Mouse (Mus musculus) central nervous system, embryonic 18 days (tissue): ENCODE measurements around the gene Ddx39b. TPM values are rescaled to one million over a fixed set of nuclear protein-coding genes. Genes with fewer than 3 reads are reported as not detected.

Source experiments
- polyA plus RNA-seq: library from polyadenylated mRNA; depleted of rRNA; stranded (reverse); fragments of >200 nt; gene quantifications from 2 replicates; pipeline ENCODE4 v1.2.3, GENCODE M21; 2012; rRNA removed

Ddx39b gene
- polyA plus RNA-seq: 727 and 778 TPM in 2 replicates

DNA sequence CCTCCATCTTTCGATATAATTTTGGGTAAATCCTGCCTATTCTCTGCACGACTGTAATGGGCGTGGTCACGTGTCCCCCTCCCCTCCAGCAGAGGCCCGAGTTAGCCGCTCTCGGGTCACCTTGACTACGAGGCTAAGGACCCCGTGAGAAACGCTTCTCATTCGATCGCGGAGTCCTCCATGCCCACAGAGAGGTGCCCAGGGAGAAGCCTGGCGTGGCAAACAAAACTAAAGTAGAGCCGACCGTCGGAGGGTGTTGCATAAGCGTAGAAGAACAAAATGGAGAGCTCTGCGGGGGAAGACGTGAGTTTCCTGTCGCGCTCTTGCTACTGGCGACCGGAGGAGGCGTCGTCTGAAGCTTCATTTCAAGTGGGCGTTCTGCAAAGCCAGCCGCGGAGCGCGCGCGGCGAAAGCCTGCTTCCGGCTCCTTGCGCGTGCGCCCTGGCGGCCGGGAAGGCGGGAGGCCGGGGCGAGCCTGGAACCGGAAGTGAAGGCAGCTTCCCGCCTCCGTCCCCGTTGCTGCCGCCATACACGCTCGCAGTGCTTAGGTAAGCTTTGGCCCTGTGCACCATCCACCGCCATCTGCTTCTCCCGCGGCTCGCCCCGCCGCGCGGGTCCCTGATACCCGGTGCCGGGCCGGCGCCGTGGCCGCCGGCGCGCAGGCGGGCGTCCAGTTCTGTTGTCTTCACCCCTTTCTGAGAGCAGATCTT, at the start of gene Ddx39b:
Gene Ddx39b, plus strand, starts transcription at position 442 of the 710 bp plus-strand sequence.

GRCm38 (mm10) chr17:35193881-35194843, 47.4 kb upstream of the Ddx39b start, which contains the start of gene Ltb:
Ltb (plus strand) TSS chr17:35194439.

GRCm38 (mm10) chr17:35201787-35202186, 39.8 kb upstream of the Ddx39b start, which contains the start of gene Tnf:
Tnf (minus strand) TSS chr17:35202007.

DNA sequence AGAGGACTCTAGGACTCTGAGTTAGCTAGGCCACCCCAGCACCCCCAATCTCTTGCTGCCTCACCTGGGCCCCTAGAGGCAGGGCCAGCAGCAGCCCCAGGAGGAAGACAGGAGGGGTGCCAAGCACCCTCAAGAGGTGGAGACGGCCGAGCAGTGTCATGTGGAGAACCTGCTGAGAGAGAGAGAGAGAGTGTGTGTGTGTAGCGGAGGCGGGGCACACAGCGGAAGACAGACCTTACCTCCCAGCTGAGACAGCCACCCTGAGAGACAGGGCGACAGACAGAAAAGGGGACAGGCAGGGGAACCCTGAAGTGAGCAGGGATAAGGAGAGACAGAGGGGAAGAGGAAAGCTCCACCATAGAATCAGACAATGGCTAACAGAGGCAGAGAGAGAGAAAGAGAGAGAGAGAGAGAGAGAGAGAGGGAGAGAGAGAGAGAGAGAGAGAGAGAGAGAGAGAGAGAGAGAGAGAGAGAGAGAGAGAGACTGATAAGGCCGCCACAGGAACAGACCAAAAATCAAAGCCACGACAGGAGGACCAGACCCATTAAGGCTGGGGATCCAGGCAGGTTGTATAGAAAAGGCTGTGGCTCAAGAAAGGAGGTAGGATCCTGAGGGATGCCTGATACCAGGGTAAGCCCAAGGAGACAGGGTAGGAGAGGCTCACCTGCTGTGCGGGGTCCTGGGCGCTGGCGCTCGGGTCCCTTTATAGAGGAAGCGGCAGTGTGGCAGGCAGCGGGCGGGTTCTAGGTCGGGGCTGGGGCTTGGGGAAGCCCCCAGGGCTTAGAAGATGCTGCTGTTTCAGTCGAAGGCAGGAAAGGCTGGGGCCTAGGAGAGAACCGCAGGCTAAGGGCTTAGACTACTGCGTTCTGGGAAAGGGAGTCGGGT, 36.8 kb upstream of the Ddx39b start, which contains the start of gene Lta:
Gene Lta, minus strand, starts transcription at position 858 of the 886 bp plus-strand sequence.

GRCm38 (mm10) chr17:35220156-35220952, 21.2 kb upstream of the Ddx39b start, which contains the start of gene Gm16181:
Gm16181 (plus strand) TSS chr17:35220834.

GRCm38 (mm10) chr17:35233114-35233980, 8.2 kb upstream of the Ddx39b start, which contains the start of gene Atp6v1g2:
Atp6v1g2 (plus strand) TSS chr17:35233660.

GRCm38 (mm10) chr17:35235614-35236389, 5.7 kb upstream of the Ddx39b start, which contains the start of gene Nfkbil1:
Nfkbil1 (minus strand) TSS chr17:35235792.

DNA sequence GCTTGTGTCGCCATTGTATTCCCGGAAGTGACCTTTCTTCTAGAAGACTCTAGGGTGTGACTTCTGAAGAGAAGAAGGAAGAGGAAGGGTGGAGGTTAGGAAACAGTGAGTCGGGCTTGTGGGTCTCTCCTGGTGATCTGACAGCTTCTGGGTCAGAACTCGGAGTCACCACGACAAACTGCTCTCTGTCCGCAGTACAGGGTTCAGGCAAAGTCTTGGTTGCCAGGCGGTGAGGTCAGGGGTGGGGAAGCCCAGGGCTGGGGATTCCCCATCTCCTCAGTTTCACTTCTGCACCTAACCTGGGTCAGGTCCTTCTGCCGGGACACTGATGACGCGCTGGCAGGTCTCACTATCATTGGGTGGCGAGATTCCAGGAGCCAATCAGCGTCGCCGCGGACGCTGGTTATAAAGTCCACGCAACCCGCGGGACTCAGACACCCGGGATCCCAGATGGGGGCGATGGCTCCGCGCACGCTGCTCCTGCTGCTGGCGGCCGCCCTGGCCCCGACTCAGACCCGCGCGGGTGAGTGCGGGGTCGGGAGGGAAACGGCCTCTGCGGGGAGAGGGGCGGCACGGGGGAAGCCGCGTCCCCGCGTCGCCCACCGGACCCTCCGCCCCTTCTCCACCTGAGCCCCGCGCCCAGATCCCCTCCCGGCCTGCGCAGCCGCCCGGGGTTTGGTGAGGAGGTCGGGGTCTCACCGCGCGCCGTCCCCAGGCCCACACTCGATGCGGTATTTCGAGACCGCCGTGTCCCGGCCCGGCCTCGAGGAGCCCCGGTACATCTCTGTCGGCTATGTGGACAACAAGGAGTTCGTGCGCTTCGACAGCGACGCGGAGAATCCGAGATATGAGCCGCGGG, 21.3 kb downstream of the Ddx39b start, which contains the start of gene H2-D1:
Gene H2-D1, plus strand, starts transcription at position 67 of the 859 bp plus-strand sequence.

Other genes with a start within 250 kb of the Ddx39b start
- 78.1 and 85.3 TPM in 2 replicates for gene Vars, start 240.8 kb upstream of the Ddx39b start, polyA plus RNA-seq
- 0.48 TPM in 2 replicates for gene Vwa7, start 225.2 kb upstream of the Ddx39b start, polyA plus RNA-seq
- 2.1 and 2.3 TPM in 2 replicates for gene Sapcd1, start 213.7 kb upstream of the Ddx39b start, polyA plus RNA-seq
- gene Msh5, start 195.0 kb upstream of the Ddx39b start, polyA plus RNA-seq: 2.7 and 3.0 TPM in 2 replicates
- gene Clic1, start 191.8 kb upstream of the Ddx39b start, polyA plus RNA-seq: 45.7 and 47.6 TPM in 2 replicates
- 243 and 254 TPM in 2 replicates for gene Ddah2, start 182.7 kb upstream of the Ddx39b start, polyA plus RNA-seq
- 2.1 TPM in 1 of 2 replicates, not detected in the other for gene Ly6g6c, start 176.4 kb upstream of the Ddx39b start, polyA plus RNA-seq
- 0.03 and 0.10 TPM in 2 replicates for gene Mpig6b, start 175.6 kb upstream of the Ddx39b start, polyA plus RNA-seq
- gene Ly6g6e, start 164.8 kb upstream of the Ddx39b start, polyA plus RNA-seq: 6.6 and 10.1 TPM in 2 replicates
- gene Ly6g6d, start 163.7 kb upstream of the Ddx39b start, polyA plus RNA-seq: 1.3 and 1.6 TPM in 2 replicates
- gene Ly6g6f, start 156.1 kb upstream of the Ddx39b start, polyA plus RNA-seq: 0.09 and 0.19 TPM in 2 replicates
- gene Abhd16a, start 152.5 kb upstream of the Ddx39b start, polyA plus RNA-seq: 110 and 114 TPM in 2 replicates
- gene Ly6g5c, start 133.5 kb upstream of the Ddx39b start, polyA plus RNA-seq: not detected in 2 replicates
- 2.3 TPM in 2 replicates for gene Ly6g5b, start 126.3 kb upstream of the Ddx39b start, polyA plus RNA-seq
- 17.4 and 18.3 TPM in 2 replicates for gene Gpank1, start 120.3 kb upstream of the Ddx39b start, polyA plus RNA-seq
- gene Csnk2b, start 119.7 kb upstream of the Ddx39b start, polyA plus RNA-seq: 170 and 198 TPM in 2 replicates
- gene D17H6S53E, start 115.4 kb upstream of the Ddx39b start, polyA plus RNA-seq: 5.2 and 5.6 TPM in 2 replicates
- gene Apom, start 109.7 kb upstream of the Ddx39b start, polyA plus RNA-seq: 0.65 and 0.84 TPM in 2 replicates
- gene Bag6, start 106.6 kb upstream of the Ddx39b start, polyA plus RNA-seq: 237 and 290 TPM in 2 replicates
- gene Prrc2a, start 76.8 kb upstream of the Ddx39b start, polyA plus RNA-seq: 228 and 250 TPM in 2 replicates
- 3.7 and 3.9 TPM in 2 replicates for gene Aif1, start 65.7 kb upstream of the Ddx39b start, polyA plus RNA-seq
- 15.7 and 18.5 TPM in 2 replicates for gene Lst1, start 53.3 kb upstream of the Ddx39b start, polyA plus RNA-seq
- gene Ltb, start 47.3 kb upstream of the Ddx39b start, polyA plus RNA-seq: 0.76 and 0.84 TPM in 2 replicates
- gene Tnf, start 39.7 kb upstream of the Ddx39b start, polyA plus RNA-seq: 0.05 TPM in 2 replicates
- 0.57 and 0.62 TPM in 2 replicates for gene Lta, start 36.4 kb upstream of the Ddx39b start, polyA plus RNA-seq
- gene Gm16181, start 20.9 kb upstream of the Ddx39b start, polyA plus RNA-seq: not detected in 2 replicates
- gene Atp6v1g2, start 8.1 kb upstream of the Ddx39b start, polyA plus RNA-seq: 147 and 148 TPM in 2 replicates
- gene Nfkbil1, start 6.0 kb upstream of the Ddx39b start, polyA plus RNA-seq: 14.3 and 14.8 TPM in 2 replicates
- 60.4 and 60.8 TPM in 2 replicates for gene H2-D1, start 21.0 kb downstream of the Ddx39b start, polyA plus RNA-seq
- gene H2-Q1, start 78.7 kb downstream of the Ddx39b start, polyA plus RNA-seq: 0.27 and 0.48 TPM in 2 replicates
- gene H2-Q2, start 100.5 kb downstream of the Ddx39b start, polyA plus RNA-seq: 7.8 and 8.7 TPM in 2 replicates
- gene H2-Q4, start 137.9 kb downstream of the Ddx39b start, polyA plus RNA-seq: 3.3 and 3.5 TPM in 2 replicates
- gene H2-Q6, start 183.1 kb downstream of the Ddx39b start, polyA plus RNA-seq: 1.0 and 1.2 TPM in 2 replicates
- gene H2-Q7, start 197.4 kb downstream of the Ddx39b start, polyA plus RNA-seq: 3.6 and 4.1 TPM in 2 replicates
- 0.47 and 0.52 TPM in 2 replicates for gene H2-Q10, start 228.3 kb downstream of the Ddx39b start, polyA plus RNA-seq